Mouse (Mus musculus) layer of hippocampus, postnatal 25 days (tissue): ENCODE measurements around the gene Cx3cr1. TPM values are rescaled to one million over a fixed set of nuclear protein-coding genes. Genes with fewer than 3 reads are reported as not detected.

Experiments
- DNase-seq, 2 experiments: peaks; one replicate each; pipeline ENCODE4 v3.0.0; 2022; ENCODE audit warnings: mixed read lengths in 2 of 2, low spot score in 1 of 2; ENCODE audit errors: extremely low spot score in 1 of 2
- total RNA-seq, 2 experiments: library from RNA; stranded (reverse); gene quantifications; 2 replicates each; pipeline ENCODE4 v1.2.3; 2021

The Cx3cr1 gene
- total RNA-seq, 2 experiments from 2014 or later = 31.0 to 37.4 TPM

DNA sequence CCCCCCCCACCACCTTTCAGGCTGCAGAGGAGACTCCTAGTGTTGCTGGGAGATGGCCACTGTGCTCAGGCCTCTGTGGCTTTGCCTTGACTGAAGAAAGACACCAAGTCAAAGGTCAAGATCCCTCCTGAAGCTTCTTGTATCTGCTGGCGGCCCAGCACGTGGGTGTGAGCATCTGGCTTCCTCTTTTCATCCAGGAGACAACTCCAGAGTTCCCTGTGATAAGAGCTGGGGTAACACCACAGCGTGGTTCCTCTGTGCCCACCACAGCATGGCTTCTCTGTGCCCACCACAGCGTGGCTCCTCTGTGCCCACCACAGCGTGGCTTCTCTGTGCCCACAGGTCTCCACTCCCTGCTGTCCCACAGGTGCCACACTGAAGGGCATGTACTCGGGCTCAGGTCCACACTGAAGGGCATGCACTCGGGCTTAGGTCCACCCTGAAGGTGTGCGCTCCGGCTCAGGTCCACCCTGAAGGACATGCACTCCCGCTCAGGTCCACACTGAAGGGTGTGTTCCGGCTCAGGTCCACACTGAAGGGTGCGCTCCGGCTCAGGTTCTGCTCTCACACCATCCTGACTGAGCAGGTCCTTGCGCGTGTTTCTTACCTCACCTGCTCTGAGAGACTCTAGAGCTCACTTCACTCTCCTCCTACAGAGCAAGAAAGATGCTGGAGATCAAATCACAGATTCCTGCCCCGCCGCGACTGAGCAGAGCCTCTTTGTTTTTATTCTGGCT is 13.6 kb upstream of the Cx3cr1 start:
- DNase-seq = no peak

DNA sequence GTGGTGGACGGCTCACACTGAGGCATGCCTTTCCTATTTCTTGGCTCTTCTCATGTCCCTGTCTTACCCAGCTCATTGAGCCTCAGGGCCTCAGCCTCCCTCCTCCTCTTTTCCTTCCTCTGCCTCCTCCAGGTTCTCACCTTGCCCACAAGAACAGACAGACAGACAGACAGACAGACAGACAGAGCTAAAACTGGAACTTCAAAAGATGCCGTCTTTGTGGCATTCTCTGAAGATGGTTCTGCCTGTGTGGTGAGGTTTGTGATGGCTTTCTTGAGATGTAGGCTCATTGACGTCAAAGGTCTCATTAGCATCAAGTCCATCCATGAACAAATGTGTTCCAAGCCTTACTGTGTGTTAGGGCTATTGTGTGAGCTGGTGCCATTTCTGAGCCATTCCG is 13.0 kb upstream of the Cx3cr1 start:
- DNase-seq = no peak

DNA sequence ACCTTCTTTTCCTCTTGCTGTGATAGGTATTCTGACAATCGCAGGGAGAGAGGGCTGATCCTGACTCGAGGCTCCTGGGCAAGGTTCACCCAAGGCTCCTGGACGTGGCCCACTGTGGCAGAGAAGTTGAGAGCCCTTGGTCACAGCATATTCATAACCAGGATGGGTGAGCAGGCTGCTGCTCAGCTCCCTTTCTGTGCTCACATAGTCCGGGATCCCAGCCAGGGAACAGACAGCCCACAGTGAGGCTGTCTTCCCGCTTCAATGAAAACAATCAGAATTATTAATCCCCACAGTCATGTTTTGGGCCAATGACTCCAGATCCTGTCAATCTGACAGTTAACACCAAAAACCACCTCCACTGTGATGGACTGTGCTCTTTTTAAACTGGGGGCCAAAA is 12.3 kb upstream of the Cx3cr1 start:
- peak; percentile 28 to 53 for DNase-seq

DNA sequence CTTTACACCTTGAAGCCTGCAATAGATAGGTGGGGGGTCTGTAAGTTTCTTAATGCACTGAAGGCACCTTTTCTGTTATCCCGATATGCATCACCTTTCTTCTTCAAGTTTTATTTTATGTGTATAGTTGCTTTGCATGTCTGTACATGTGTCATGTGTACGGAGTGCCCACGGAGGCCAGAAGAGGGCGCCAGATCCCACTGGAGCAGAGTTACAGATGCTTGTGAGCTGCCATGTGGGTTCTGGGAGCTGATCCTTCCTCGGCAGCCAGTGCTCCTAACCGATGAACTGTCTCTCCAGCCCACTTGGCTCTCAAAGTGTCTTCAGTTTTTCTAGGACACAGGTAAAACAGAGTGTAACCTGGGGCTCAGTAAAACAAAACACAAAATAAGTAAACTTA is 11.6 kb upstream of the Cx3cr1 start:
- DNase-seq = no peak

DNA sequence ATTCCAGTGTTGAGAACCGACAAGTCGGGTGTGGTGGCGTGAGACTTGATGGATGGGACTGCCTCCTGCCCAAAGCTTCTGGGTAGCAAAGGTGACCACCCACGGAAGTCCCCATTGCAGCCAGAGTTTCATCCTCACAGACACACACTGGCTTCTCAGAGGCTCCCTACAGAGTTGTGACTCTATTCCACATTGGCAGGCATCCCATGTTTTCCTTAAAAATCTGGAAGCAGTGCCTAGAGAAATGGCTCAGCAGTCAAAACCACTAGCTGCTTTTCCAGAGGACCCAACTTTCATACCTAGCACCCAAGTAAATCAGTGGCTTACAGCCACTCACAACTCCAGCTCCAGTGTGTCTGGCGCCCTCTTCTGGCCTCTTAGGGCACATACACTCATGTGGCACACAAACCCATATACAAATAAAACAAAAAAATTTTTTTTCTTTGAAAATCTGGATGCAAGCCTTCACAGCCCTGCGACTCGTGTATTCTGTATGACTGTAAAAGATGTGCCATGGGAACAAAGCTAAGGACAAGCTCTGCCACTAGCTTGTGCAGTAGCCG is 10.9 kb upstream of the Cx3cr1 start:
- DNase-seq = no peak

DNA sequence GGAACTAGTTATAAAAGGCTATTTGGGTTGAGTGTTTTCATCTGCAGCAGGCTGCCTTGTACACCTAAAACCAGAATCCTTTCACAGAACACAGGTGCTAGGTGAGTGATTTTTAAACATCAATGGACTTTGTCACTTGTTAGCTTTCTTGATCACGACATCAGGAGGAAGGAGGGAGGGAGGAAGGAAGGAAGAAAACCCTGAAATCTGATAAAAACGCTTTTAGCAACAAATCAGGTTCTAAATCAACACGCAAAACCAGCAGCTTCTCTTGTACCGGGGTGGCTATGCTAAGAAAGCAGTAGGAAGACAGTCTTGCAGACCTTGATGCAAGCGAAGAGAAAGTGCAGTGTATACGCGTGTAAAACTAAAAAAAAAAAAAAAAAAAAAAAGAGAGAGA is 10.2 kb upstream of the Cx3cr1 start:
- no peak for DNase-seq

DNA sequence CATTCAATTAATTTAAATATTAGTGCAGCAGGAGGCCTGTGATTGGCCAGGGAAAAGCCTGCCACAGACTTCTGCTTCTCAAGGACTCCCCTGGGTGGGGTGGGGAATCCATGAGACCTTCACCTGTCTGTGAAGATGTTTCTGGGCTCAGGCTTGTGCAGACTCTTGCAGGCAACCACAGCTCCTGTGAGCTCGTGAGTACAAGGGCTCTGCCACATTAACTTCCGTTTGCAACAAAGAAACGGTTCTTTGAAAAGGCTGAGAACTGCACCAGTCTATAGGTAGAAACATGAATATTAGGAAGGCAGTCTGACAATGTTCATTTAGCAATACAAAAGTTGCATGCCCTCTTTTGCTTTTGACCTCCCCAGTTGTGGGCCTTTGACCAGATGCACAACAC is 8.6 kb upstream of the Cx3cr1 start:
- DNase-seq = no peak

DNA sequence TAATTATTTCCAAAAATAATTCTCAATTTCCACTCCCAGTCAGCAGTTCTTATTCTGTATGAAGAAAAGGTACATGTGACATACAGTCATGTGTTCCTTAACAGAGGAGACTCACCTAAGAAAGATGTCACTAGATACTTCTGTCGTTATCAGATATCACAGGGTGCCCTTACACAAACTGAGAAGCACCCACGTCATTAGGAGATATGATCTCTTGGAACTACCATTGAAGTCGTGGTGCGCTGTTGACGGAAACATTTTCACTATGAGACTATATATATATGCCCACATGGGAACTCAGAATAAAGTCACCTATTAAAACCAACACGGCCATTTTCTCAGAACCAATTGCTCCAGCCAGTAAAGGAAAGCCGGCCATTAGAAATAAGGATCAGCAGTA is 4.8 kb upstream of the Cx3cr1 start:
- DNase-seq = no peak

DNA sequence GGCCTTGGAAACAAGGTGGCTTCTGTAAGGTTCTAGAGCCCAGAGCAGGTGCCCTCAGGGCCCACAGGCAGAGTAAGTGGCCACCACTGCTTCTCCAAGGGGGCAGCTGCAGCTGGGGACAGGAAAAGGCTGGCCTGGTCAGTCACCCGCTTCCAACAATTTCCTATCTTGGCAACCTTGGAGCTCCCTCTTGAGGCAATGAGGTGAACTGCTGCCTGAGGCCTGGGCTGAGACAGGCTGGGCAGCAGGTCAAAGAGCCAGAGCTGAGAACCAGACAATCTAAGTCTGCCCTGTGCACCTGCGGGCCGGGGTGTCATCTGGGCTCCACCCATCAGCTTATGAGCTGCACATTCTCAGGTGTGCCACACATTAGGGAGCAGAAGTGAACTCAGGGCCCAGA is 3.5 kb upstream of the Cx3cr1 start:
- DNase-seq = peak; percentile 68 to 82

DNA sequence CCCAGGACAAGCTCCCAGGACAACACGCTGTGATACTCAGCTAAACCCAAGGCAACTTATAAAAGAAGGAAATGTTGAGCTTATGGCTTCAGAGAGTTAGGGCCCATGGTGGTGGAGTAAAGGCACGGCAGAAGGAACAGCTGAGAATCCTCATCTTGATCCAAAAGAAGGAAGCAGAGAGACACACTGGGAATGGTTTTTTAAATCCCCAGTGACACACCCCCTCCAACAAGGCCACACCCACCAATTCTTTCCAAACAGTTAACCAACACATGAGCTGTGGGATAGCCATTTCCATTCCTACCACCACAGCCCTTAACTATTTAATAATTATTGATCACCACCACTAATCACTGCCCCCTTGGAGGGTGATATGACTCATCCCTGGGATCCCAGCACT is 1.6 kb upstream of the Cx3cr1 start:
- no peak for DNase-seq

DNA sequence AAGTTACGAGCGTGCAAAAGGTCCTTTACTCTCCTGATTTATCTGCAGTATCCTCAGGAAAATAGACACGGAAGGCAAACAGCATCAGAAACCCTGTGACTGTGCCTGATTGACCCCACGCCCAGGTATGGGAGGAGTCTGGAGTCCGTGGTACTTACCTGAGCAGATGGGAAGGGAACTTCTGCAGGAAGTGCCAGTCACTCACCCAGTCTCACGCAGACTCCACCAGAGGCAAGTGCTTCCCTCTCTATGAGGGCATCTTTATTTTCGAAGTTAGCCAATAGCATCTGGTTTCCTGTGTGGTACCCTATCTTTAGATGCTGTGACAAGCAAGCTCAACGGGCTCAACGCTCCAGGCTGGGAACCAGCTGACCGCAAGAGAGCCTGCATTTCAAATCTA is 1.6 kb downstream of the Cx3cr1 start:
- DNase-seq = no peak

DNA sequence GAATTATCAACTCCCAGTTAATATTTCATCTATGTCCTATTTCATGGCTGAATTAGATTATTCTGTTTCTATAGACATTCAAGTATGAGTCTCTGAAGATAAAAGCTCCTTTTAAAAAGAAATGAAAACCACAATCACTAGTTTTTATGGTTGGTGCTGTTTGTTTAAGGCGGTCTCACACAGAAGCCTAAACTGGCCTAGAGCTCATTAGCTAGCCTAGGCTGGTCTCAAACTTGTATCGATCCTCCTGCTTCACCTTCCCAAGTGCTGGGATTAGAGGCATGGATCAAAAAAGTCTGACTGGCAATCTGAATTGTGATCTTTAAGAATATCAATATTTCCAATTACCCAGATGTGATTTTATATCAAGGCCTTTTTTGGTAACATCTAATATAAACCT is 2.1 kb downstream of the Cx3cr1 start:
- no peak for DNase-seq

DNA sequence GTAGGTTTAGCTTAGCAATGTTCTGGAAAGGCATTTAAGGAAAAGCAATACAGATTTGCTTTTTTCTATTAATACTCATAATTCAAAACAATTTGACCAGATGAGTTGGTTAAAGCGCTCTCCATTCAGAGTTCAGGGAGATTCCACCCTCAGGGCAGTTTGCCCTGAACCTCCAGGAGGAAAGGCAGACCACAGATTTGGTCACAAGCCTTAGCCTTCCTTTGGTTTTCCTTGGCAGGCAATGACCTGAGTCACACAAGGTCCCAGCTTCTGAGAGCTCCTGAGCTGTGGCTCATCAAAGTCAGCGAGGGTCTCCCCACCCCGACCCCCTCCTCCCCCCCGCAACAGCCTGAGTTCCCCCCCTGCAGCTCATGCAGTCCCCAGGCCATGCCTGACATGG is 5.4 kb downstream of the Cx3cr1 start:
- DNase-seq = no peak

DNA sequence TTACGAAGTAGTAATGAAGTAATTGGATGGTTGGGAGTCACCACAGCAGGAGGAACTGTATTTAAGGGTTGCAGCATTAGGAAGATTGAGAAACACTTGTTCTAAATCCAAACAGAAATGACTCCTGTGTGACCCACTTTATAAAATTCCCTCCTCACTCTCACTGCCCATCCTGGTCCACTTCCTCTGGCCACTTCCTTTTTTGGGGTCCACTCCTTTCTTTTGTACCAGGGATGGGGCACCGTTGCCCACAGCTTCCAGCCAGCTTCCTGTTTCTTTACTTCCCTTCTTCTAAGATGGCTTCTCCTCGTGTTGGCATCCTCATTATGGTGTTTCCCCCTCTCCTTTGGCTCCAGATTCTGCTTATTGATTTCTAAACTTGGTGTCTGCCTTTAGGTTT is 10.9 kb downstream of the Cx3cr1 start:
- no peak for DNase-seq

DNA sequence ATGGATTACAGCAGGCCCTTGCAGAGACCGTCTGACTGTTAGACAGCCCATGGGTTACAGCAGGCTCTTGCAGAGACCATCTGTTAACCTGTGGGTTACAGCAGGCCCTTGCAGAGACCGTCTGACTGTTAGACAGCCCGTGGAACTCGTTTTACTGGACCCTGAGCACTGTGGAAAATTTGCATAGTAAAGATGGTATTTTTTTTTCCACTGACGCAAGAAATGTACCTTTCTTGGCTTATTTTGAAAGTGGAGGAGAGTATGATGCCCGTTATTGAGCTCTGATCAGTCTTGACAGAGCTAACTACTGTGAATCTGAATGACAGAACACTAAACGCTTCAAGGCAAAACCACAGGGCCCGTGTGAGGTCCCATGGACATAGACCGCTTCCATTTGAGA is 13.5 kb downstream of the Cx3cr1 start:
- DNase-seq = no peak

DNA sequence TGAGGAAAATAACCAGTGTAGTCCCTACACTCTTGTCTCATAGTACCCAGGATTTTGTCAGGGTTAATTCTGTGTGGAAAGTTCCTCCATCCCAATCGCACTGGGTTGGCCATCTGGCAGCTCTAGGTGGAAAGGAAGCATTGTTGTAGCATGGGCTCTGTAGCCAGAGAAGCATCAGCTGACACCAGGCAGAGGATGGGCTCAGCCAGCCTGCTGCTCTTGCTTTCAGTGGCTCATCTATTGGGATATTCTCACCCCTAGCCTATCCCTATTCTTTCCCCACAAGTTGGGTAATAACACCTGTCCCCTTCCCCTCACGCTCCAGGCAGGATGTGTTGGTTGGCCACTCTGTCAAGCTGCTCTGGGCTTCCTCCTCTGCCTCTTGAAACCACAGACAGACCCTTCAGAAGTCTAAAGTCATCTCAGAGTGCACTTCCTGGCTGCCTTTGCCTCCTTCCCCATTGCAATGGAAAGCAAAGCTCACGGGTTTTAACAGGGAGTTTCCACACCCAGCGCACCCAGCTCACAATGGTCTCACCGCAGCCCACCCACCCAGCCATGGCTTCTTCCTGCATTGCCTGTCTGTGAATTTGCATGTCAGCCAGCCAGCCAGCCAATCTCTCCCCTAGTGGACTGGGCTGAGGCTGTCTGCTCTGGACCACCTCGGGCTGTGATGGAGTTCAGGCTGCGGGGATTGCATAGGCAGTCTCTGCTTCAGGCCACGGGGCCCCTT is 15.0 kb downstream of the Cx3cr1 start:
- DNase-seq = no peak

DNA sequence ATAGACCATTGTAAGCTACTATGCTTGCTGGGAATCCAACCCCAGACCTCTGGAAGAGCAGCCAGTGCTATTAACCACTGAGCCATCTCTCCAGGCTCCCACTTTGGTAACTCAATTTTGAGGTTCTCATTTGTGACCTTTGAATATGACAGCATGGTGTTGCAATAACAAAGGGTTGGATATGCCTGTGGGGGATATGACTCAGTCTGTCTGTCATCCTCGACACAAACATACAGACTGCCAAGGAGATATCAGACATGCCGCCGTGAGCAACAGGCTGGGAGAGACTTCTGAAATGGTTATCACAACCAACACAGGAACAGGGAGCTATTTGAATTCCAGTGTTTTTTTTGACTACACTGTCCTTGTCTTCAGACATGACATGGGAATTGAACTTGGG is 20.3 kb downstream of the Cx3cr1 start:
- no peak for DNase-seq

DNA sequence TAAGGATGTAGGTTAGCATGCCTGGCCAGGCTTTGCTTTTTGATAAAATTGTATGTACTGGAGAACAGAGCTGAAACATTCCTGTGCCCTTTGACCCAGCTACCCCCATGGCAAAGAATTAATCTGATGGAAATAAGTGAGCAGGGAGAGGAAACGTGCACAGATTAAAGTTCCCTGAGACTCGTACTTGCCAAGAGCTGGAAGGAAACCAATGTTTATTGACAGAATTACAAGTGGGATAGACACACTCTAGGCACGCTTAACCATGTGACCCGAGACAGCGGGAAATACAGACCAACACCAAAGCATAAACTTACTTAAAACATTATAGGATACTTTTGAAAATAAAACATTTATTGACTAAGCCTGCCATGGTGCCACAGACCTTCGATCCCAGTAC is 21.2 kb downstream of the Cx3cr1 start:
- DNase-seq = no peak

DNA sequence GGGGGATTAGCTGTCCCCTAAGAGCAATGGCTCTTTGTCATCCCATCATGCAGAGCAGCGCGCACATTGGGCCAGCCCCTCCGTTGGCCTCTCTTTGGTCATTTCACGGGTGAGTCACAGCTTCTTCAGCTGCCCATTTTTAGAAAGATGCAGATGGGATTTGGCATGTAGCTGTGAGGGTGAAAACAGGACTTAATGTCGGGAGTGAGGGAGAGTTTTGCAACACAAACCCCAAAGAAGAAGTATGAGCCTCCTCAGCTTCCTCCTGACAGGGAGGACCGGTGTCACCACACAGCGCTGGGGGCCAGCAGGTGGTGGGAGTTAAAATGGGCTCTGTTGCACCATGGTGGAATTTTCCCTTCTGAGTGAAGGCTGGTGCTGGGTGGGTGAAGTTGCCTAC is 26.6 kb downstream of the Cx3cr1 start:
- DNase-seq = no peak

DNA sequence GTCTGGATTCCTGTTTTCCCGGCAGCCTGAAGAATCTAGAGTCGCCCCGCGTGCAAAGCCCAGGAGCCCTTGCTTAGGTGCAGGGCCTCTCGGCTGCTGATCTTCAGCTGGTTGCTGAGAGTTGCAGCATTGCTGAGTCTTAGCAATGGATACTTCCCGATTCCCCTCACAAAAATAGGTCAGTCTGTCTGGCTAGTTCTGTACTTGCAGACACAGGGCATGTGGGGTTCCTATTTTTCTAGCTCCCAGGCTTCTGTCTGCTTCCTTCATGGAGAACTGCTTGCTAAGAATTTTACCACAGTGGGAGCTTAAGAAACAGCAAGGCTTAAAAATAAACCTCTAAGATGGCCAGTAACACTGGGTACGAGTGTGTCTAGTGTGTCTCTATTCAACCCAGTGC is 32.3 kb downstream of the Cx3cr1 start:
- DNase-seq = no peak

DNA sequence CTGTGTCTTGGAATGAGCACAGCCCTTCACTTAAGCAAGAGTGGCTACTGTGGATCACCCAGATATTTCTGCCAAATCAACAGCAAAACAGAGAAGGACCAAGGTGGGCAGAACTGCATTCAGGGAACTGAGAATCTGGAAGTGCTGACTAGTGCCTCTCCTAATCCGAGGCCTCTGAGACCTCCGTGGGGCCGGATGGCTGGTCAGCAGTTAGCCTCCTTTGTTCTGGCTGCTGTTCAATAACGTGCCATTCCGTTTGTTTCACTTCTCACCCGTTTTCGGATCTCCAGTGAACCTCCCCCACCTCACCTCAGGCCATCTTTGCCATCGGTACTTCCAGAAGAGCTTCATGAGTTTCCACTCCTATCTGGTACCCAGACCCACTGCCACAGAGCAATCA is 35.3 kb downstream of the Cx3cr1 start:
- no peak for DNase-seq

DNA sequence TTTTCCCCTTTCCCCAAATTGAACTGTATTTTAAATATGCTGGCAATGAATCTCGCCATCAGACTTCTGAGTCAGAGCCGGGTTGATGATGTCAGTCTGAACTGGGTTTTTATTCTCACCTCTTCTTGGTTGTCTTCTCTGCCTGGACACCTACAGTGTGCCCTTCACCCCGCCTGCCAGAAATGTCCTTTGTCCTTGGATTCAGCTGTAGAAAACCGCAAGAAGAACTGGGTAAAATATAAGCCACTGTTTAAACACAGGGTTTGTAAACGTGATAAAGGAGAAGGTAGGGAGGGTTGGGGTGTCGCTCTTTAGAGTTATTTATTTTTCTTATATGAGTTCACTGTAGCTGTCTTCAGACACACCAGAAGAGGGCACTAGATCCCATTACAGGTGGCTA is 37.0 kb downstream of the Cx3cr1 start:
- no peak for DNase-seq
